ENCODE assay signal across 7 mouse cellular contexts in genomic region chr16:72800121-72800749, GRCm38 (mm10).
DNase-seq lines count a peak whose midpoint lies in the region; ATAC-seq lines count a peak whose summit lies in the region.

No protein-coding gene starts in this region.

- peaks cover 13% of the 10 kb centered on the region for H3K4me1 ChIP-seq in stomach, embryonic 16.5 days (ENCODE audit: control insufficient read depth, insufficient read depth, low read length)

- DNase-seq in right cerebral cortex, adult 18-20 months: peak; percentile 24
- no peak for DNase-seq in right cerebral cortex, postnatal 36 days (ENCODE audit: low spot score in 2 of 2)
- DNase-seq in gastrocnemius, adult 18-20 months (ENCODE audit: low spot score): peak; percentile 58
- DNase-seq in layer of hippocampus, adult 9-10 months (ENCODE audit: low spot score): peak; percentile 29
- DNase-seq in retina, embryonic 14.5 days (ENCODE audit: low spot score): no peak

- ATAC-seq in stomach, embryonic 16.5 days (ENCODE audit: insufficient read depth, low FRiP score): peak; percentile 44; the same call in 1 of the 2 replicates
- ATAC-seq in megakaryocyte progenitor cell, adult 5-6 weeks (replicated peaks; ENCODE audit: poor library complexity): no peak

- WGBS in stomach, embryonic 16.5 days: 65% methylated on average over 15 of the region's 15 CpGs

- H3K27me3 ChIP-seq in stomach, embryonic 16.5 days (ENCODE audit: control insufficient read depth, insufficient read depth, low read length): no peaks in the 10 kb centered on the region

- no peaks in the 10 kb centered on the region for H3K36me3 ChIP-seq in stomach, embryonic 16.5 days (ENCODE audit: control insufficient read depth, insufficient read depth, low read length)

- H3K4me2 ChIP-seq in stomach, embryonic 16.5 days (ENCODE audit: low read depth, low read length): no peak overlapping the region

- no peak overlapping the region for H3K27ac ChIP-seq in stomach, embryonic 16.5 days (ENCODE audit: low read length)

- no peaks in the 10 kb centered on the region for H3K9me3 ChIP-seq in stomach, embryonic 16.5 days (replicated peaks; ENCODE audit: control insufficient read depth, low read length)

- H3K9ac ChIP-seq in stomach, embryonic 16.5 days (ENCODE audit: low read length): no peak overlapping the region

- no peak overlapping the region for H3K4me3 ChIP-seq in stomach, embryonic 16.5 days (replicated peaks; ENCODE audit: low read length)

Comparison
In these comparisons a context has a peak if more than half of its experiments do, and no peak if none do; other contexts are left out.
1. DNase-seq: peak in right cerebral cortex, adult 18-20 months (single experiment), gastrocnemius, adult 18-20 months (single experiment) and layer of hippocampus, adult 9-10 months (single experiment); none in right cerebral cortex, postnatal 36 days (0 of 2) and retina, embryonic 14.5 days (single experiment).